Mouse (Mus musculus): ENCODE measurements around the gene Grk3.

- TF ChIP-seq CTCF (IDR thresholded peaks at IDR 0.05; ENCODE audit: low read depth) (no peak), EP300 (optimal IDR thresholded peaks at IDR 0.05) (no peak)
Measured at GRCm38 (mm10) chr5:112932878-112933567, 82.6 kb downstream of the Grk3 start.
